Mouse (Mus musculus): Measurements from ENCODE around the gene Elavl3.

Elavl3 gene

GRCm38 (mm10) chr9:22058011-22058424 lies 6.2 kb upstream of the Elavl3 start:
- DNase-seq (ENCODE audit: extremely low spot score, low spot score): no peak

DNA sequence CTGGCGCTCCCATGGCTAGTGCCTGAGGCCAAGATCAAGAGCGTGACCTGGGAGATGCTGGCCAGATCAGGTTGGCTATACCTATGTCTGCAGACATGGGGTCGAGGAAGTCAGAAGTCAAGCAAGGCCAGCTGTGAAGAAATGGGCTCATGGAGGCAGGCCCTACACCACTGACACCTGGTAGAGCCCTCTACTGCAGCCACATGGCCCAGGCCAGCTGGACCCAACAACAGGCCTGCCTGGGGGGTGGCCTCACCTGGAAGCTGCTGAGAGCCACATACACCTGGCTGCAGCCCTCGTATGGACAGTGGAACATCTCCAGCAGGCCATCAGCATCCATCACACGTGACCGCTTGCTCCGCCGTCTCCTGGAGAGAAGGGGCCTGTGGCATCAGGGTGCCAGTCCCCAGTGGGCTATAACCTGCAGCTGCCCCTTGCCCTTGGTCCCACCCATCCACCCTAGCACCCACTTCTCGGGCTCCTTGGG lies 5.3 kb upstream of the Elavl3 start:
- no peak for DNase-seq (ENCODE audit: extremely low spot score, low spot score)

GRCm38 (mm10) chr9:22056303-22056910 lies 4.6 kb upstream of the Elavl3 start:
- no peak for DNase-seq (ENCODE audit: extremely low spot score, low spot score)

- no peak for DNase-seq (ENCODE audit: extremely low spot score, low spot score)
Measured at GRCm38 (mm10) chr9:22055713-22056112, 3.9 kb upstream of the Elavl3 start.

- DNase-seq (ENCODE audit: extremely low spot score, low spot score): peak; percentile 80
Measured at GRCm38 (mm10) chr9:22054411-22055076, 2.7 kb upstream of the Elavl3 start.

- peak; percentile 37 for DNase-seq (ENCODE audit: extremely low spot score, low spot score)
Measured at GRCm38 (mm10) chr9:22053657-22054056, 1.8 kb upstream of the Elavl3 start.

GRCm38 (mm10) chr9:22051161-22051957 lies 464 bp downstream of the Elavl3 start:
- peak; percentile 46 for DNase-seq (ENCODE audit: extremely low spot score, low spot score)

- DNase-seq (ENCODE audit: extremely low spot score, low spot score): peak; percentile 83
Measured at GRCm38 (mm10) chr9:22050351-22050889, 1.4 kb downstream of the Elavl3 start.

DNA sequence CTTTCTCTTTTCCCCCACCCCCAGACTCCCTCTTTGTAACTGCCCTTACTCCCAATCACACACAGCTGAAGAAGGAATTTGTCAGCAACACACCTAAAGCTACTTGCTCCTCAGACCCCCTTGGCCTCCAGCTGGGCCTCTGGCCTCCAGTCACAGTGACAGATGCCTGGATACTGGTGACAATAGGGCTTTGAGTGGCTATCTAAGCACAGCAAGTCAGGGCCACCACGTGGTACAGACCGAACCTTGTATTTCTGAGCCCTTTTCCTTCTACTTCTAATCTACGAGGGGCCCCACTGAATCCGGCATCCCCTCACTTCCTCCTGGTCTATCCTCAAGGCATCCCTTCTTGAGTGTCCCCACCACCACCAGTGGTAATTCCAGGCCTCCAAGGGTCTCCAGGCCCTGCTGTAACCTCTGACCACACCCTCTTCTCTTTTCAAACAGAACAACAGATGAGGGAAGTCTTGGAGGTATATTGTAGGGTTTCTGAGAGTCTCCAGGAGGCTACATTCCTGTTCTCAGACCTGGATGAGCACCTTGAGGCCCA lies 2.0 kb downstream of the Elavl3 start:
- peak; percentile 37 for DNase-seq (ENCODE audit: extremely low spot score, low spot score)

DNA sequence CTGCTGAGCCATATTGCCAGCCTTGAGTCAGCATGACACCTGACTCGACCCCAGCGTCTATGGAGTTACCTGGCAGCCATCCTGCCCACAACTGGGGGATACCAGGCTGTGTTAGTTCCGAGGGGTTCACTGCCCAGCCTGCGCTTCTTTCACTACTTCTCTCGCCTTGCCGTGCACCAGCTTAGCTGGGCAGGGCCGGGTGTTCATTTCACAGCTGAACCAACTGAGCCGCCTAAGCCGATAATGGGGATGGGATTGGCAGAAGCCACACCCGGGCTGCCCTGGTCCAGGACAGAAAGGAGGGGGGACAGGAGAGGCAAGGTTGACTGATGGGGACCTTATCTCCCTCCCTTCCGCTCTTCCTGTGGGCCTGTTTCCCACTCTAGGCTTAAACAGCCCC lies 2.5 kb downstream of the Elavl3 start:
- no peak for DNase-seq (ENCODE audit: extremely low spot score, low spot score)

GRCm38 (mm10) chr9:22047329-22047728 lies 4.5 kb downstream of the Elavl3 start:
- DNase-seq (ENCODE audit: extremely low spot score, low spot score): no peak

DNA sequence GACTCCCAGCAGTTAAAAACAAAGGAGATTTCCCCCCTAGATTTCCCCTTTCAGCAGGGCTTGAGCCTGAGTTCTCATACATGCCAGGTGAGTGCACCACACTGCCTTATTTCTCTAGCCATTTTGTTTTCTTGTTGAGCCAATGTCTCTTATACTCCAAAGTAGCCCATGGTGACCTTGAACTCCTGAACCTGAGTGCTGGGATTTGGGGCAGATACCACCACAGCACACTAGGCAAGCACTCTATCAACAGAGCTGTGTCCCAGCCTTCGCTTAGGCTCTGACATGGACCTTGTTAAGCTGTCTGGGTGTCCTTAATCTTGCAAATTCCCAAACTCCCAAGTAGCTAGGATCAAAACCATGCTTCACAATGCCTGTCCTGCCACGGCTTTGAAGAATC lies 10.0 kb downstream of the Elavl3 start:
- DNase-seq (ENCODE audit: extremely low spot score, low spot score): no peak

- no peak for DNase-seq (ENCODE audit: extremely low spot score, low spot score)
Measured at GRCm38 (mm10) chr9:22037826-22038225, 14.0 kb downstream of the Elavl3 start.

DNA sequence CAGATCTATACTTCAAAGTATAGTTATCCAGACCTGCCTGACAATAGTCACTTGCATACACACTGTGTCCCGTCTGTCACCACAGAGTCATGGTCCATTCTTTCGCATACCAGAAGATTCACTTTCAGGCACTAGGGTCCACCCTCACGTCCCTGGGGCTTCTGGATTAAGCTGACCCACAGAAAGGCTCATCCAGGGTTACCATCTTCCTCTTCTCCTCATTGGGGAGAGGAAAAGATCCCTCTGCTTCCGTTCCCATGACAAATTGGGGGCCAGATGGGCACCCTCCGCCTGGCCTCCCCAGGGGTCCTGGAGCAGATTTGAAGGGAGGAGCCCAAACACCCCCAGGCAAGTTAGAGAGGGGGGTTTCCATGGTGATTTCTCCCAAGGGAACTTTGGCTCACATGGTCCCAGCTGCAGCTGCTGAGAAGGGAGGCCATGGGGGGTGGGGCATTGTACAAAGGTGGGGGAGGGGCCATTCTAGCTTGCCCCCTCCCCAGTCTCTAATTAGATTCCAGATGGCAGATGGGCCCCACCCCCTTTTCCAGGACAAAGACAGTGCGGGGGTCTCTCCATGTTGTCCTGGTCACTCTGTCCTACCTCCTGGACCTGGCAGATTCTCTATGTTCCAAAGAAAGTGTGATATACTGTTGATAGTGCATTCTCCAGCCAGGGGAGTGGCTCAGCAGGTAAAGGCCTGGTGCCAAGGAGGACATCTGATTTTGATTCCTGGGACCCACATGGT lies 16.4 kb downstream of the Elavl3 start:
- peak; percentile 35 for DNase-seq (ENCODE audit: extremely low spot score, low spot score)

DNA sequence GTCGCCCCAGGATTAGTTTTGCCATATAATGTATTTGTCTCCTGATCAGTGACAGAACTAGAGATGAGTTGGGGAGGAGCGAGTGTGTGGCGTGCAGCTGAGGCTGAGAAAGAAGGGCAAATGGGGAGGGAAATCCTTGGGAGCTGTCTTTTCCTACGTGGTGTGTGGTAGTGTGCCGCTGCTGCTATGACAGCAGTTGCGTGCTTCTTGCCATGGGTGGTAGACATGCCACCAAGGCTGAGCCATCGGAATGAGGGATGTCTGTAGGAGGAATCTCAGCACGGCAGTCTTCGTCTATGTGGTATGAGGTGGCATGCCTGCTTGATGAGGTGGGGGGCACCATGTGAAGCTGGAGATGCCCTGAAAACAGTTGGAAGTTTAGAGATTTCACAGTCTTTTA lies 21.4 kb downstream of the Elavl3 start:
- DNase-seq (ENCODE audit: extremely low spot score, low spot score): no peak

GRCm38 (mm10) chr9:22028467-22028866 lies 23.4 kb downstream of the Elavl3 start:
- no peak for DNase-seq (ENCODE audit: extremely low spot score, low spot score)

DNA sequence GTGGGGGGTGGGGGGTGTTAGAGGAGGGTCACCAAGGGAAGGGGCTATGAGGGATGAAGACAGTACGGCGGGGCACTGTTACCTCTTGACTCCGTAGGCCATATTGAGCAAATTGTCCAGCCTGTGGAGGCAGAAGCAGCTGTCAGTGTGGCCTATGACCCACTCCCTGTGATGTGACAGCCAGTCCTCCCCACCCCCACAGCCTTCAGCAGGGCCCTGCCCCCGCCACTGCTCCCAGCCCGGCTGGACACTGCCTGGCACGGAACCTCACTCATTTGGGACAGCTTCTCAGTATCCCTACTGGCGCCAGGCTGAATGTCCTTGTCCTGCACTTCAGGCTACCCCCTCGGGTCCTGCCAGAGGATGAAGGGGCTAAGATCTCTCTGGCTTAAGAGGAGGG lies 27.2 kb downstream of the Elavl3 start:
- DNase-seq (ENCODE audit: extremely low spot score, low spot score): peak; percentile 28

DNA sequence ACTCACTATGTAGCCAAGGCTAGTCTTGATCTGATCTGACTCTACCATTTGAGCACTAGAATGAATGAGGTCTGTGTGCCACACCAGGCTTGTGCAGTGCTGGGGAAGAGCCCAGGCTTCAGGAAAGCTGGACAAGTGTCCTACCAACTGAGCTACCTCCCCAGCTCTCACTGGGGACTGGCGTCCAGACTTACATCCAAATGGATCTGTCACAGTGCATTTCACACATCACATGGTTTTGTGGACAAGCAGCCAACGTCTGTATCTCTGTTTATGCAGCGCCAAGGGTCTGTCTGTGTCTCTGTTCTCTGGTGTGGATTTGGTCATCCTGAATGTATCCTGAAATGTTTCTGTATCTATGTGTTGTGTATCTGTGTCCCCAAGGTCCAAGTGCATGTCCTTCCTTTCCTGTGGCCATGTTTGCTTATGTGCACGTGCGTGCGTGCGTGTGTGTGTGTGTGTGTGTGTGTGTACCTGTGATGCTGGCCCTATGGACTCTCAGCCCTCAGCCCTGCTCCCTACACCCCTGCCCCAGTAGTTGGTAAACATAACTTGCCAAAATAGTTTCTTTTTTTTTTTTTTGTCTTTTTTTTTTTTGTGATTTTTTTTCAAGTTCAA lies 34.5 kb downstream of the Elavl3 start:
- no peak for DNase-seq (ENCODE audit: extremely low spot score, low spot score)

GRCm38 (mm10) chr9:22016245-22016644 lies 35.6 kb downstream of the Elavl3 start:
- no peak for DNase-seq (ENCODE audit: extremely low spot score, low spot score)

GRCm38 (mm10) chr9:22012731-22013130 lies 39.1 kb downstream of the Elavl3 start:
- no peak for DNase-seq (ENCODE audit: extremely low spot score, low spot score)

DNA sequence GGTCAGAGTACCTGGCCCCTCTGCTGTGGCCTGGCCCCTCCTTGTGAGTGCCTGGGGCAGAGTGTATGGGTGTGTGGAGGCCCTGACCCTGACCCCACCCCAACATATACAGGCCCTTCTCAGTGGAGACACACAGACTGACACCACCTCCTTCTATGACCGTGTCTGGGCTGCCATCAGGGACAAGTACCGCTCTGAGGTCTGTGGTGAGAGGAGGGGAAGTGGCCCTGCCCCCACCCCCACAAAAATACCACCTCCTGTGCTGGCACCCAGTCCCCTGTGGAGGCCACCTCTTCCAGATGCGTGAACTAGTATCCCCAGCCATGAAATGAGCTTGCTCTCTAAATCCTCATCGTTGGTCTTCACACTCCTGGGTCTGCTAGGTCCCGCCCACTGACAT lies 40.8 kb downstream of the Elavl3 start:
- no peak for DNase-seq (ENCODE audit: extremely low spot score, low spot score)

All from neural tube, embryonic 10.5 days (tissue).